Mouse (Mus musculus) thymus, adult 2 months (tissue): ENCODE results near the gene Serpinb9b.

Experiments
- CTCF ChIP-seq: fragments of 200-500 bp; IDR thresholded peaks from 2 replicates; pipeline ENCODE4 v1.5.1; 2012; ENCODE audit warnings: mild to moderate bottlenecking, control low read depth, low read length, moderate library complexity, borderline replicate concordance; ENCODE audit not compliant: control insufficient read depth, poor library complexity, insufficient read depth; ENCODE audit errors: extremely low read depth
- POLR2A ChIP-seq: fragments of 200-500 bp; IDR thresholded peaks from 2 replicates; pipeline ENCODE4 v1.6.1; 2012; ENCODE audit warnings: mild to moderate bottlenecking, low read length, control low read depth, moderate library complexity; ENCODE audit not compliant: control insufficient read depth, poor library complexity, insufficient read depth; ENCODE audit errors: extremely low read depth

DNA sequence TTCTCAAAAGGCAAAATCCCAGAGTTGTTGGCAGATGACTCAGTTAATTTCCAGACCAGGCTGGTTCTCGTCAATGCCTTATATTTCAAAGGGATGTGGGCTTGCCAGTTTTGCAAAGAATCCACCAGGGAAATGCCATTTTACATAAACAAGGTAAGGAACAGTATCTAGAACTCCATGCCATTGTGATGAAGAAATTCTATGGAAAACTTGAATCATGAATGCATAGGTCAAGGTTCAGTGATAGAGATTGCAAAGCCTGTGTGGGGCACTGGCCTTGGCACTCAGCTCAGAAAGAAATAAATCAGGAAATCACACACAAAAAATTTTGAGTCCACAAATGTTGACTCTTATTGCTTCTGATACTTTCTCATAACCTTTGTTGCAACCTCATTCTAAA lies 8.3 kb downstream of the Serpinb9b start:
- no peak for TF ChIP-seq CTCF
- no peak for TF ChIP-seq POLR2A
